Mouse (Mus musculus) liver, embryonic 14.5 days (tissue): ENCODE results near the gene Fndc11. TPM values are rescaled to one million over a fixed set of nuclear protein-coding genes. Genes with fewer than 3 reads are reported as not detected.
A peak's percentile ranks its signal among the peaks of the same experiment; 100 is the strongest.

Source experiments
- ATAC-seq: fragments of 200-750 bp; cut with Nextera tagmentation; 2 replicates; pipeline ENCODE4 v1.8.0; 2017; ENCODE audit warnings: moderate number of reproducible peaks, mild to moderate bottlenecking, moderate library complexity; ENCODE audit not compliant: insufficient read depth
- DNase-seq, 3 experiments: peaks; one replicate each; pipeline ENCODE4 v3.0.0-alpha.2; 2012 to 2013; ENCODE audit warnings: low read depth in 3 of 3, low spot score in 3 of 3
- H3K27ac ChIP-seq: fragments of 300-500 bp; sonication (generic); 2 replicates; pipeline ENCODE4 v1.5.1; 2014; ENCODE audit warnings: moderate library complexity, mild to moderate bottlenecking, control low read depth, inconsistent platforms
- H3K27me3 ChIP-seq: fragments of 300-500 bp; sonication (generic); 2 replicates; pipeline ENCODE4 v1.6.1; 2014; ENCODE audit warnings: mild to moderate bottlenecking, low read length, moderate library complexity; ENCODE audit not compliant: control insufficient read depth, insufficient read depth
- H3K36me3 ChIP-seq: fragments of 300-500 bp; sonication (generic); replicated peaks from 2 replicates; pipeline ENCODE4 v1.6.1; 2014; ENCODE audit warnings: low read depth; ENCODE audit not compliant: control insufficient read depth, insufficient read depth
- H3K4me1 ChIP-seq, 2 experiments: fragments of 200-500 bp in 1 of 2; fragments of 300-500 bp in 1 of 2; sonication (generic) in 1 of 2; replicated peaks; 2 replicates each; pipeline ENCODE4 v1.6.1; 2012 to 2014; ENCODE audit warnings: antibody characterized with exemption in 1 of 2, inconsistent platforms in 1 of 2, low read length in 1 of 2; ENCODE audit not compliant: control insufficient read depth in 2 of 2, insufficient read depth in 2 of 2
- H3K4me2 ChIP-seq: fragments of 300-500 bp; sonication (generic); 2 replicates; pipeline ENCODE4 v1.6.1; 2014; ENCODE audit warnings: low read depth, mild to moderate bottlenecking, control low read depth, moderate library complexity
- H3K4me3 ChIP-seq, 2 experiments: fragments of 200-500 bp in 1 of 2; fragments of 300-500 bp in 1 of 2; sonication (generic) in 1 of 2; 2 replicates each; pipeline ENCODE4 v1.5.1; 2012 to 2014; ENCODE audit warnings: low read depth in 2 of 2, low read length in 2 of 2, mild to moderate bottlenecking in 2 of 2, control low read depth in 1 of 2, inconsistent platforms in 1 of 2, moderate library complexity in 1 of 2; ENCODE audit not compliant: insufficient read depth in 1 of 2
- H3K9ac ChIP-seq: fragments of 300-500 bp; sonication (generic); replicated peaks from 2 replicates; pipeline ENCODE4 v1.6.1; 2014; ENCODE audit warnings: mild to moderate bottlenecking, control low read depth, moderate library complexity
- H3K9me3 ChIP-seq: fragments of 300-500 bp; sonication (generic); 2 replicates; pipeline ENCODE4 v1.6.1; 2016; ENCODE audit warnings: low read length, mixed read lengths; ENCODE audit not compliant: control insufficient read depth
- CTCF ChIP-seq: IDR thresholded peaks from 2 replicates; pipeline ENCODE4 v1.5.1; 2016; ENCODE audit warnings: antibody characterized with exemption, low read depth, control low read depth
- EP300 ChIP-seq: IDR thresholded peaks from 2 replicates; pipeline ENCODE4 v1.6.1; 2016; ENCODE audit warnings: antibody characterized with exemption, low read depth
- WGBS: fragments of 180-500 bp; shearing (Covaris S2); extraction: QIAGEN DNeasy Blood & Tissue Kit; methylation state at CpG from one replicate; pipeline ENCODE4 v1.1.7; 2014; ENCODE audit not compliant: insufficient replicate concordance; 5-methylcytosine and 5-hydroxymethylcytosine counted together
- polyA plus RNA-seq, 2 experiments: library from polyadenylated mRNA; depleted of rRNA in 1 of 2; stranded (reverse) in 1 of 2; unstranded in 1 of 2; fragments of >200 nt; fragmentation: Nextera tagmentation in 1 of 2; extraction: Ambion mirVana in 1 of 2; gene quantifications; 2 replicates each; pipeline versions ENCODE4 v1.2.1 to v1.2.3; 2012 to 2014

Gene Fndc11
- polyA plus RNA-seq, 2 experiments, result 0.14 to 0.25 TPM

DNA sequence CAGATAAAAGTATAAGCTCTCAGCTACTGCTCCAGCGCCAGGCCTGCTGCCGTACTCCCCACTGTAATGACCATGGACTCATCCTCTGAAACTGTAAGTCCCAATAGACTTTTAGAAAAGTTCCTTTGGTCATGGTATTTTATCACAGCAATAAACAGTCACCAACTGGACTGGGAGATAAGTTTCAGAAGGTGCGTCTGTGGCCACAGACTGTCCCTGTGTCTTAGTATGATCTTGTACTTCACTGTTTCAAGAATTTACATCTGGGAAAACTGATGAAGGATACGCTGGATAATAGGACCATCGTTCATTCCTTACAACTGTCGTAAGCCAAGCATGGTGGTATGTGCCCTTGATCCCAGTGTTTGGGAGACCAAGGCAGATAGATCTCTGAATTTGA lies 3.8 kb upstream of the Fndc11 start:
- peaks cover 41% of the 10 kb centered on the region for H3K27me3 ChIP-seq
- H3K36me3 ChIP-seq, result no peaks in the 10 kb centered on the region
- WGBS, result 46% methylated on average over 6 of the region's 6 CpGs
- no peak for TF ChIP-seq CTCF
- TF ChIP-seq EP300, result peak; percentile 52
- DNase-seq (no peak), ATAC-seq (peak; percentile 34; the same call in 1 of the 2 replicates)
- H3K9me3 ChIP-seq, result no peaks in the 10 kb centered on the region
- H3K27ac ChIP-seq, result no peak overlapping the region
- no peak overlapping the region for H3K4me3 ChIP-seq
- peaks cover 6 to 16% of the 10 kb centered on the region in 2 experiments for H3K4me1 ChIP-seq
- no peak overlapping the region for H3K9ac ChIP-seq
- H3K4me2 ChIP-seq, result no peak overlapping the region

DNA sequence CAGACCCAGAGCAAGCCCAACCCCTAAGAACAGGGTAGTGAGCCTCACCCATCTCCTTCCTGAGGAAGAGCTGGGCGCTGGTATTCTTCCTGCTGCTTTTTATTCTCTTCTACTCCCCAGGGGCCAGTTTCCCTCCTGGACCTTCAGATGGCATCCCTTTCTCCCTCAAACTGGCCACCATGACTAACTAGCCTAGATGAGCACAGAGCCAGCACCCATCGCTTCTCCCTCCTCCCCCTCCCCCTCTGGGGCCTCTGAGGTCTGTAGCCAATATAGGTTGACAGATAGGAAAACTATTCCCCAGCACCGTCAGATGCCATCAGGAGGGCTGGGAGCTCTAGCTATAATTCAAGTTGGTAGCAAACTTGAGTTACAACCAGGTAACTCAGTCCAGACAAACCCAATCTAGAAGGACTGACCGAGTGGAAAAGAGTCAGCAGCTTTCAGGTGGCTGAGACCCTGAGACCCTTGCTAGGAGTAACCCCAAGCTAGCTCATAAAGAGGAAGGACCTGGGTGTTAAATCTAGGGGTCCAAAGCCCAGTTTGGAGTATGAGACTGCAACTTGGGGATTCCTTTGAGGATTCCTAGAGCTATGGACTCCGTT lies 830 bp upstream of the Fndc11 start:
- 31% methylated on average over 5 of the region's 5 CpGs for WGBS

DNA sequence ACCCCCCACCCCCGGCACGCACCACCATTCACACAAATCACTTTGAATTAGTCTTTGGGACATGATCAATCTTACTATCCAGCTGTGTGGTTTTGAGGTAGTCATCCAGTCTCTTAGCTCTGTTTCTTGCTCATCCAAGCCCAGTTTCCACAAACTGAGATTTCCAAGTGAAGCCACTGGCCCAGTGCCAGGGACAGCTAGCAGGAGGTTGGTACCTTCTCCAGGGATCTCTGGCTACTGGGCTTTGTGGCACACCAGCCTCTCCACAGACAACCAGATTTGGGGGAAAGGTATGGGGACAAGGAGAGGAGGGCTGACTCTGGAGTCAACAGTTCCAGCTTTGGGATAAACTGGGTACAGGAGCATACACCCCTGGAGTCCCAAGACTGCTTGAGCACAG lies 548 bp downstream of the Fndc11 start:
- Histone ChIP-seq H3K36me3 (no peaks in the 10 kb centered on the region), H3K4me1 (peaks cover 6 to 15% of the 10 kb centered on the region in 2 experiments), H3K9me3 (no peaks in the 10 kb centered on the region), H3K27me3 (peaks cover 6% of the 10 kb centered on the region), H3K4me3 (no peak overlapping the region), H3K4me2 (peak overlapping the region; percentile 49), H3K9ac (no peak overlapping the region), H3K27ac (no peak overlapping the region)
- TF ChIP-seq CTCF, result no peak
- no peak for TF ChIP-seq EP300
- ATAC-seq (no peak), DNase-seq (no peak)
- WGBS, result 15% methylated on average over 2 of the region's 2 CpGs

More for the DNA sequence above, 830 bp upstream of the Fndc11 start:
- Histone ChIP-seq H3K4me2 (no peak overlapping the region), H3K9ac (no peak overlapping the region), H3K4me3 (no peak overlapping the region), H3K27me3 (peaks cover 11% of the 10 kb centered on the region), H3K9me3 (no peaks in the 10 kb centered on the region), H3K27ac (no peak overlapping the region), H3K36me3 (no peaks in the 10 kb centered on the region), H3K4me1 (peaks cover 6 to 16% of the 10 kb centered on the region in 2 experiments)
- TF ChIP-seq CTCF (no peak), EP300 (no peak)
- no peak for ATAC-seq
- DNase-seq, result no peak

DNA sequence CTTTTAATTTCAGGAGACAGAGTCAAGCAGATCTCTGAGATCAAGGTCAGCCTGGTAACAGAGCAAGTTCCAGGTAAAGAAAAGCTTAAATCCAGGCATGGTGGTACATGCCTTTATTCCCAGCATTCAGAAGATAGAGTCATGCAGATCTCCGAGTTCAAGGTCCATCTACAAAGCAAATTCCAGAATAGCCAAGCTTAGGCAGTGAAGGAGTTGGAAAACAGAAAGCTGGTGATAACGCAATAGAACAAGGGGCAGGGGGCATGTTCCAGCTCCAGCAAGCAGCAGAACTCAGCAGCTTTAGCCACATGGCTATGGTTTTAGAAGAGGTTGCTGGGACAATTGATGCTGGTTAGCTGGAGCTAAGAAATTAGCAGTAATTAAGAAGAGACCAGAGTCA lies 5.2 kb downstream of the Fndc11 start:
- H3K9me3 ChIP-seq, result no peaks in the 10 kb centered on the region
- no peaks in the 10 kb centered on the region; the same call in 1 of the 2 replicates for H3K36me3 ChIP-seq
- DNase-seq (no peak), ATAC-seq (no peak)
- TF ChIP-seq EP300 (no peak), CTCF (no peak)
- H3K4me2 ChIP-seq, result no peak overlapping the region
- H3K9ac ChIP-seq, result no peak overlapping the region
- WGBS, result 67% methylated on average over 2 of the region's 2 CpGs
- H3K27ac ChIP-seq, result no peak overlapping the region
- no peak overlapping the region for H3K4me3 ChIP-seq
- peaks cover 1% of the 10 kb centered on the region for H3K27me3 ChIP-seq
- H3K4me1 ChIP-seq, result peaks cover 0 to 4% of the 10 kb centered on the region in 2 experiments; a peak in 2 of 4 replicates

DNA sequence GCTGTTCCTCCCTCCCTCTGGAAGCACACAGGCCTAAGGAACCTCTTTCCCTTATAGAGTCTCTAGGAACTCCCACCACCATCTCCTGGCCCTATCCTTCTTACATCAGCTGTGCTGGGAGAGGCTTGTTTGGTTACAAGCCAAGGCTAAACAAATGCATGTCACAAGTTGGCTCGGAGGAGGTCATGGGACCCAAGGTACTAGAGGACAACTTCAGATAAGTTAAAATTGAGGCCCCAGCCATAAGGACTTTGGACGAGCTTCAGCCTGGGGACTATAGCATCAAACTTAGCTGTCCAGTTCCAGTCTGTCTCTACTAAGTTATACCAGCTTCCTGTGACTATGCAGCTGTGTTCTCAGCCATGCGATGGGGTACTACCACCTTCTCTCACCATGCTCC lies 7.3 kb downstream of the Fndc11 start:
- Histone ChIP-seq H3K27ac (no peak overlapping the region), H3K36me3 (no peaks in the 10 kb centered on the region; the same call in 1 of the 2 replicates)
- WGBS, result 69% methylated on average over 3 of the region's 3 CpGs

More for the DNA sequence above, 7.3 kb downstream of the Fndc11 start:
- Histone ChIP-seq H3K4me2 (no peak overlapping the region), H3K27me3 (no peaks in the 10 kb centered on the region), H3K9ac (no peak overlapping the region), H3K4me3 (no peak overlapping the region), H3K4me1 (0 out of 4 replicates have a peak, but pooled peaks cover 0 to 1% of the 10 kb centered on the region in 2 experiments), H3K9me3 (no peaks in the 10 kb centered on the region)
- TF ChIP-seq EP300, result no peak
- no peak for TF ChIP-seq CTCF
- ATAC-seq (no peak), DNase-seq (no peak)
